In genomic region chr1:134079477-134080163, GRCm38 (mm10) we compare ENCODE assay signal across 8 mouse cellular contexts. TPM values are rescaled to one million over a fixed set of nuclear protein-coding genes. Genes with fewer than 3 reads are reported as not detected.
DNase-seq lines count a peak whose midpoint lies in the region; ATAC-seq lines count a peak whose summit lies in the region.

No protein-coding gene starts in this region.

- no peaks in the 10 kb centered on the region for H3K9me3 ChIP-seq in forebrain, embryonic 11.5 days (ENCODE audit: control insufficient read depth, low read length)
- H3K9me3 ChIP-seq in hindbrain, embryonic 13.5 days, result no peaks in the 10 kb centered on the region
- H3K9me3 ChIP-seq in liver, embryonic 11.5 days (ENCODE audit: control insufficient read depth, low read length), result no peaks in the 10 kb centered on the region
- H3K9me3 ChIP-seq in neural tube, embryonic 12.5 days, result no peaks in the 10 kb centered on the region

- peak overlapping the region; percentile 33; the same call in 1 of the 2 replicates for H3K9ac ChIP-seq in forebrain, embryonic 11.5 days (ENCODE audit: low read length)
- peak overlapping the region; percentile 85 for H3K9ac ChIP-seq in hindbrain, embryonic 13.5 days
- H3K9ac ChIP-seq in liver, embryonic 11.5 days (ENCODE audit: low read depth, low read length), result peak overlapping the region; percentile 67
- peak overlapping the region; percentile 84 for H3K9ac ChIP-seq in neural tube, embryonic 12.5 days

- DNase-seq in adrenal gland, adult 2 months, result peak; percentile 61
- no peak for DNase-seq in adrenal gland, adult 8-10 months
- peak; percentile 60 for DNase-seq in T-cell, adult 2 months (ENCODE audit: low spot score)
- DNase-seq in forebrain, embryonic 11.5 days (ENCODE audit: low spot score), result no peak
- no peak for DNase-seq in liver, embryonic 11.5 days (ENCODE audit: low spot score)
- DNase-seq in urinary bladder, postnatal 36 days (ENCODE audit: low spot score in 2 of 2), result no peak

- no peaks in the 10 kb centered on the region for H3K27me3 ChIP-seq in forebrain, embryonic 11.5 days (ENCODE audit: control insufficient read depth, insufficient read depth, low read length)
- H3K27me3 ChIP-seq in hindbrain, embryonic 13.5 days, result no peaks in the 10 kb centered on the region
- no peaks in the 10 kb centered on the region; the same call in 1 of the 2 replicates for H3K27me3 ChIP-seq in liver, embryonic 11.5 days (replicated peaks; ENCODE audit: control insufficient read depth, insufficient read depth, low read length)
- no peaks in the 10 kb centered on the region for H3K27me3 ChIP-seq in neural tube, embryonic 12.5 days (replicated peaks)

- H3K36me3 ChIP-seq in forebrain, embryonic 11.5 days (ENCODE audit: control insufficient read depth, insufficient read depth, low read length), result peaks cover 5% of the 10 kb centered on the region; the same call in 1 of the 2 replicates
- H3K36me3 ChIP-seq in hindbrain, embryonic 13.5 days, result no peaks in the 10 kb centered on the region
- H3K36me3 ChIP-seq in liver, embryonic 11.5 days (ENCODE audit: control insufficient read depth, insufficient read depth, low read length), result peaks cover 6% of the 10 kb centered on the region; the same call in 1 of the 2 replicates
- peaks cover 15% of the 10 kb centered on the region for H3K36me3 ChIP-seq in neural tube, embryonic 12.5 days

- H3K4me3 ChIP-seq in forebrain, embryonic 11.5 days (ENCODE audit: low read depth, low read length), result peak overlapping the region; percentile 74
- peak overlapping the region; percentile 72 for H3K4me3 ChIP-seq in hindbrain, embryonic 13.5 days
- H3K4me3 ChIP-seq in liver, embryonic 11.5 days (ENCODE audit: low read depth, low read length), result peak overlapping the region; percentile 79
- peak overlapping the region; percentile 71 for H3K4me3 ChIP-seq in neural tube, embryonic 12.5 days

- 6% methylated on average over 9 of the region's 9 CpGs for WGBS in forebrain, embryonic 11.5 days
- WGBS in hindbrain, embryonic 13.5 days, result 5% methylated on average over 9 of the region's 9 CpGs
- 7% methylated on average over 9 of the region's 9 CpGs for WGBS in liver, embryonic 11.5 days
- WGBS in neural tube, embryonic 12.5 days, result 5% methylated on average over 9 of the region's 9 CpGs

- peak; percentile 6; the same call in 1 of the 2 replicates for ATAC-seq in forebrain, embryonic 11.5 days (replicated peaks; ENCODE audit: low FRiP score)
- peak; percentile 5; the same call in 1 of the 2 replicates for ATAC-seq in hindbrain, embryonic 13.5 days (ENCODE audit: low FRiP score)
- ATAC-seq in liver, embryonic 11.5 days (replicated peaks; ENCODE audit: low FRiP score), result no peak
- ATAC-seq in neural tube, embryonic 12.5 days (ENCODE audit: low FRiP score, low read depth), result peak; percentile 23; the same call in 1 of the 2 replicates

- peak overlapping the region; percentile 61 for H3K4me2 ChIP-seq in forebrain, embryonic 11.5 days (ENCODE audit: low read depth, low read length, severe bottlenecking)
- peak overlapping the region; percentile 74 for H3K4me2 ChIP-seq in hindbrain, embryonic 13.5 days
- peak overlapping the region; percentile 88 for H3K4me2 ChIP-seq in liver, embryonic 11.5 days
- peak overlapping the region; percentile 71 for H3K4me2 ChIP-seq in neural tube, embryonic 12.5 days (replicated peaks)

- H3K27ac ChIP-seq in forebrain, embryonic 11.5 days (ENCODE audit: low read depth, low read length), result peak overlapping the region; percentile 54; the same call in 1 of the 2 replicates
- peak overlapping the region; percentile 87 for H3K27ac ChIP-seq in hindbrain, embryonic 13.5 days
- H3K27ac ChIP-seq in liver, embryonic 11.5 days (ENCODE audit: low read depth, low read length), result peak overlapping the region; percentile 80; the same call in 1 of the 2 replicates
- peak overlapping the region; percentile 23; the same call in 1 of the 2 replicates for H3K27ac ChIP-seq in neural tube, embryonic 12.5 days

- H3K4me1 ChIP-seq in forebrain, embryonic 11.5 days (replicated peaks; ENCODE audit: control insufficient read depth, insufficient read depth, low read length), result peaks cover 9% of the 10 kb centered on the region
- H3K4me1 ChIP-seq in hindbrain, embryonic 13.5 days (replicated peaks), result peaks cover 62% of the 10 kb centered on the region
- peaks cover 46% of the 10 kb centered on the region for H3K4me1 ChIP-seq in liver, embryonic 11.5 days (replicated peaks; ENCODE audit: control insufficient read depth, insufficient read depth, low read length)
- H3K4me1 ChIP-seq in neural tube, embryonic 12.5 days, result peaks cover 49% of the 10 kb centered on the region

RNA-seq across cellular contexts. Expression of gene Btg2, which starts 0.7 kb away (rescaled TPM):
- total RNA-seq in adrenal gland, adult 2 months (2021), result 10 to 100 TPM; 20.3 to 55.2 TPM
- polyA plus RNA-seq in adrenal gland, adult 2 months (2012; rRNA removed), result 18.9 and 25.1 TPM in 2 replicates
- 10 to 100 TPM; 28.1 to 56.5 (median 50.6) TPM for total RNA-seq in adrenal gland, adult 8-10 months (2022)
- polyA plus RNA-seq in forebrain, embryonic 11.5 days (2014; fragmentation: Nextera tagmentation; extraction: Ambion mirVana), result 110 TPM in 2 replicates
- 57.4 and 63.4 TPM in 2 replicates for polyA plus RNA-seq in hindbrain, embryonic 13.5 days (2015; fragmentation: Nextera tagmentation; extraction: Ambion mirVana)
- polyA plus RNA-seq in liver, embryonic 11.5 days (2014; fragmentation: Nextera tagmentation; extraction: Ambion mirVana), result 38.6 and 39.9 TPM in 2 replicates
- polyA plus RNA-seq in neural tube, embryonic 12.5 days (2016; fragmentation: Nextera tagmentation; extraction: Ambion mirVana), result 114 and 120 TPM in 2 replicates

RNA-seq across cellular contexts. Expression of gene Chit1, which starts 31.4 kb away (rescaled TPM):
- total RNA-seq in adrenal gland, adult 2 months (2021), result not detected
- polyA plus RNA-seq in adrenal gland, adult 2 months (2012; rRNA removed), result 0.07 and 0.08 TPM in 2 replicates
- under 1 TPM in 1 of 4 experiments, not detected in 3; 0.28 TPM for total RNA-seq in adrenal gland, adult 8-10 months (2022)
- not detected in 2 replicates for polyA plus RNA-seq in forebrain, embryonic 11.5 days (2014; fragmentation: Nextera tagmentation; extraction: Ambion mirVana)
- polyA plus RNA-seq in hindbrain, embryonic 13.5 days (2015; fragmentation: Nextera tagmentation; extraction: Ambion mirVana), result 0.30 and 0.35 TPM in 2 replicates
- not detected in 2 replicates for polyA plus RNA-seq in liver, embryonic 11.5 days (2014; fragmentation: Nextera tagmentation; extraction: Ambion mirVana)
- 0.15 and 0.38 TPM in 2 replicates for polyA plus RNA-seq in neural tube, embryonic 12.5 days (2016; fragmentation: Nextera tagmentation; extraction: Ambion mirVana)

RNA-seq across cellular contexts. Expression of gene Fmod, which starts 42.6 kb away (rescaled TPM):
- 10 to 100 TPM; 10.1 to 12.4 TPM for total RNA-seq in adrenal gland, adult 2 months (2021)
- polyA plus RNA-seq in adrenal gland, adult 2 months (2012; rRNA removed), result 13.4 and 17.9 TPM in 2 replicates
- 10 to 100 TPM in 1 of 4 experiments, 1 to 10 TPM in 3; 6.9 to 10.7 (median 7.7) TPM for total RNA-seq in adrenal gland, adult 8-10 months (2022)
- 2.2 and 3.6 TPM in 2 replicates for polyA plus RNA-seq in forebrain, embryonic 11.5 days (2014; fragmentation: Nextera tagmentation; extraction: Ambion mirVana)
- polyA plus RNA-seq in hindbrain, embryonic 13.5 days (2015; fragmentation: Nextera tagmentation; extraction: Ambion mirVana), result 7.3 and 7.6 TPM in 2 replicates
- 2.7 and 3.9 TPM in 2 replicates for polyA plus RNA-seq in liver, embryonic 11.5 days (2014; fragmentation: Nextera tagmentation; extraction: Ambion mirVana)
- polyA plus RNA-seq in neural tube, embryonic 12.5 days (2016; fragmentation: Nextera tagmentation; extraction: Ambion mirVana), result 16.8 and 20.5 TPM in 2 replicates

Comparison
In these comparisons a context has a peak if more than half of its experiments do, and no peak if none do; other contexts are left out.
1. DNase-seq: peak in adrenal gland, adult 2 months (single experiment) and T-cell, adult 2 months (single experiment); none in adrenal gland, adult 8-10 months (single experiment), forebrain, embryonic 11.5 days (single experiment), liver, embryonic 11.5 days (single experiment) and urinary bladder, postnatal 36 days (0 of 2).
2. H3K27ac ChIP-seq: peak in every context shown above with its lines; median percentile 87 in hindbrain, embryonic 13.5 days; 80 in liver, embryonic 11.5 days; 54 in forebrain, embryonic 11.5 days; 23 in neural tube, embryonic 12.5 days.
3. H3K9ac ChIP-seq: peak in every context shown above with its lines; median percentile 85 in hindbrain, embryonic 13.5 days; 84 in neural tube, embryonic 12.5 days; 67 in liver, embryonic 11.5 days; 33 in forebrain, embryonic 11.5 days.
4. Peak in every context shown above with its lines, with median percentiles within 50 percentile points of each other: H3K4me2 ChIP-seq and H3K4me3 ChIP-seq.